Mouse (Mus musculus) forebrain, embryonic 11.5 days (tissue): ENCODE results near the gene Cdh4. TPM values are rescaled to one million over a fixed set of nuclear protein-coding genes. Genes with fewer than 3 reads are reported as not detected.

Experiments used
- ATAC-seq: fragments of 200-750 bp; cut with Nextera tagmentation; replicated peaks from 2 replicates; pipeline ENCODE4 v1.8.0; 2017; ENCODE audit warnings: moderate TSS enrichment; ENCODE audit not compliant: low FRiP score
- DNase-seq: peaks from one replicate; pipeline ENCODE4 v3.0.0-alpha.2; 2017; ENCODE audit warnings: low spot score
- H3K27ac ChIP-seq: fragments of 300-500 bp; sonication (generic); 2 replicates; pipeline ENCODE4 v1.5.1; 2014; ENCODE audit warnings: low read depth, low read length
- H3K27me3 ChIP-seq: fragments of 300-500 bp; sonication (generic); 2 replicates; pipeline ENCODE4 v1.6.1; 2014; ENCODE audit warnings: mild to moderate bottlenecking, low read length, mixed read lengths; ENCODE audit not compliant: control insufficient read depth, insufficient read depth
- H3K36me3 ChIP-seq: fragments of 300-500 bp; sonication (generic); 2 replicates; pipeline ENCODE4 v1.6.1; 2014; ENCODE audit warnings: mild to moderate bottlenecking, low read length, moderate library complexity, mixed read lengths; ENCODE audit not compliant: control insufficient read depth, insufficient read depth
- H3K4me1 ChIP-seq: fragments of 300-500 bp; sonication (generic); replicated peaks from 2 replicates; pipeline ENCODE4 v1.6.1; 2014; ENCODE audit warnings: low read length, mixed read lengths; ENCODE audit not compliant: control insufficient read depth, insufficient read depth
- H3K4me2 ChIP-seq: fragments of 300-500 bp; sonication (generic); 2 replicates; pipeline ENCODE4 v1.6.1; 2014; ENCODE audit warnings: low read depth, mild to moderate bottlenecking, low read length, moderate library complexity, mixed read lengths; ENCODE audit not compliant: severe bottlenecking
- H3K4me3 ChIP-seq: fragments of 300-500 bp; sonication (generic); 2 replicates; pipeline ENCODE4 v1.5.1; 2014; ENCODE audit warnings: low read depth, low read length
- H3K9ac ChIP-seq: fragments of 300-500 bp; sonication (generic); 2 replicates; pipeline ENCODE4 v1.6.1; 2014; ENCODE audit warnings: low read length
- H3K9me3 ChIP-seq: fragments of 300-500 bp; sonication (generic); 2 replicates; pipeline ENCODE4 v1.6.1; 2016; ENCODE audit warnings: low read length, mixed read lengths; ENCODE audit not compliant: control insufficient read depth
- WGBS: fragments of 180-500 bp; shearing (Covaris S2); extraction: QIAGEN DNeasy Blood & Tissue Kit; methylation state at CpG from one replicate; pipeline ENCODE4 v1.1.7; 2014; 5-methylcytosine and 5-hydroxymethylcytosine counted together
- polyA plus RNA-seq: library from polyadenylated mRNA; unstranded; fragments of >200 nt; fragmentation: Nextera tagmentation; extraction: Ambion mirVana; gene quantifications from 2 replicates; pipeline ENCODE4 v1.2.1, GENCODE M21; 2014

Cdh4 gene
- polyA plus RNA-seq, 1 experiment from 2014 or later = 24.5 TPM

DNA sequence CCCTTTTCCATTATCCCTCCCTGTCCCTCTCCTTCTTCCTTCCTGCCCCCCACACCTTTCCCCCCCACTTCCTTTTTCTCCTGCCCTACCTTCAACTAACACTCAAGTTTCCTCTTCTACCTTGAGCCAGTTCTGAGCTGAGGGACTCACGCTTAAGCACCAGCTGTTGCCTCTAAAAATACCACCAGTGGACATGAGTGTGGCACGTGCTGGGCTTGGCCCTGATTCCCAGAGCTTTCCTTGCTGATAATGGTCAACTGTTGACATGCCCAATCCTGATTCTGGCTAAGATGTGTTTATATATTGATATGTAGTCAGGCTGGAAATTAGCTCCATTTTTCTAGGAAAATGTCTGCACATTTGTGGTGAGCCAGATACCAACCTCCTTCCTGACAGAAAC is 120.1 kb downstream of the Cdh4 start:
- ATAC-seq = no peak
- Histone ChIP-seq H3K4me3 (no peak overlapping the region), H3K27me3 (no peaks in the 10 kb centered on the region), H3K27ac (no peak overlapping the region), H3K9me3 (no peaks in the 10 kb centered on the region), H3K9ac (no peak overlapping the region), H3K36me3 (no peaks in the 10 kb centered on the region), H3K4me2 (no peak overlapping the region), H3K4me1 (peaks cover 2% of the 10 kb centered on the region; the same call in 1 of the 2 replicates)
- no peak for DNase-seq
- 90% methylated on average over 2 of the region's 2 CpGs for WGBS

DNA sequence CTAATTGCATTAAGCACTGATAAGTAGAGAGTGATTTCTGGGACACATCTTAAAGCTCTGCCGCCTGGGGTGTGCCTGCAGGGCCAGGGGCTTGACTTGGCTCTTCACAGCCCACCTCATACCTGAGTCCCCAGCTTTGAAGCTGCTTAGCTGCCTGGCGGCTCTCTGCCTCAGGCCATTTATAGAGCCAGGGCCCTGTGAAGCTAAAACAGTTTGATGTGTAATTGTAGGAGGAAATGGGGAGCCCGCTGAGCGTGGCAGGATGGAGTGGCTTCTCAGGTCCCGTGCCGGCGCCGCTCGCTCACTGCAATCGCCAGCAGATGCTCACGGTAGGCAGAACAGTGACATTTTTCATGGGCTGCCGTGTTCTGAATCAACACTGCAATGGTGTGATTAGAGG is 123.4 kb downstream of the Cdh4 start:
- Histone ChIP-seq H3K4me1 (peaks cover 15% of the 10 kb centered on the region), H3K4me3 (no peak overlapping the region), H3K9ac (no peak overlapping the region), H3K36me3 (no peaks in the 10 kb centered on the region), H3K27me3 (no peaks in the 10 kb centered on the region), H3K9me3 (peaks cover 3% of the 10 kb centered on the region; the same call in 1 of the 2 replicates), H3K4me2 (no peak overlapping the region), H3K27ac (no peak overlapping the region; the same call in 1 of the 2 replicates)
- DNase-seq (no peak), ATAC-seq (no peak)
- 32% methylated on average over 12 of the region's 12 CpGs for WGBS

DNA sequence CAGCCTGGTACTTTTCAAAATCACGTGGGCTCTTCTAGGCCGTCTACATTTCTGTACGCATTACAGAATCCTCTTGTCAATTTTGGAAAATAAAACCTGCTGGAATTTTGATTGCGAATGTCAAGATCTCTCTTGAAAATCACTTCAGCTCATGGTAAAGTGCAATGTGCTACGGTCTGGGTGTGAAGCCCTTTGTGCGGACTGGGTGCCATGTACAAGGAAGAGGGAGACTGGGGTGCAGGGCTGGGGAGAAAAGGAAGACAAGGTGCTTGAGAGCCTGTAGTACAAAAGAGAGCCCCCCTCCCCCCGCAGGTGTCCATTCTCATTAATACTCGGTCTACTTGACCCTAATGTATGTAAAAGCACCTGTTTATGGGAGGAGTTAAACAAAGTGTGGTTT is 125.7 kb downstream of the Cdh4 start:
- WGBS = 92% methylated on average over 8 of the region's 8 CpGs
- Histone ChIP-seq H3K27me3 (no peaks in the 10 kb centered on the region), H3K4me1 (peaks cover 34% of the 10 kb centered on the region), H3K4me3 (no peak overlapping the region), H3K36me3 (no peaks in the 10 kb centered on the region), H3K4me2 (no peak overlapping the region), H3K27ac (no peak overlapping the region), H3K9ac (no peak overlapping the region), H3K9me3 (peaks cover 3% of the 10 kb centered on the region; the same call in 1 of the 2 replicates)
- no peak for ATAC-seq
- no peak for DNase-seq

DNA sequence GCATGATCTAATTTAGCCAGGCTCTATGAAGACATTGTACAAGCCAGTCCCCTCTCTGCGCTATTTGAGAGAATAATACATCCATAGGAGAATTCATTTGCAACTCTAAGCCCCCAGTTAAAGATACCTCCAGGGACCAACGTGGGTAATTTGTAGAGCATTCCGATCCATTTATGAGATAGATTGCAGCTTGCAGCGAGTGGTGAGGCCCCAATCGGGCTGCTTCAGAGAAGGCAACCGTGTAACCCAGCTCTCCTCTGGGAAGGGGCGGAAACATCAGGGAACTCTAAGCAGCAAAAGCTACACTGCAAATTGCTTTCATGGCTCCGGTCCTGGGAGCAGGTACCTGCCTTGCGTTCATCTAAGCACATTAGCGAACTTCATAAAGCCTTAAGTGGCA is 126.9 kb downstream of the Cdh4 start:
- 53% methylated on average over 10 of the region's 10 CpGs for WGBS
- H3K27ac ChIP-seq = no peak overlapping the region

DNA sequence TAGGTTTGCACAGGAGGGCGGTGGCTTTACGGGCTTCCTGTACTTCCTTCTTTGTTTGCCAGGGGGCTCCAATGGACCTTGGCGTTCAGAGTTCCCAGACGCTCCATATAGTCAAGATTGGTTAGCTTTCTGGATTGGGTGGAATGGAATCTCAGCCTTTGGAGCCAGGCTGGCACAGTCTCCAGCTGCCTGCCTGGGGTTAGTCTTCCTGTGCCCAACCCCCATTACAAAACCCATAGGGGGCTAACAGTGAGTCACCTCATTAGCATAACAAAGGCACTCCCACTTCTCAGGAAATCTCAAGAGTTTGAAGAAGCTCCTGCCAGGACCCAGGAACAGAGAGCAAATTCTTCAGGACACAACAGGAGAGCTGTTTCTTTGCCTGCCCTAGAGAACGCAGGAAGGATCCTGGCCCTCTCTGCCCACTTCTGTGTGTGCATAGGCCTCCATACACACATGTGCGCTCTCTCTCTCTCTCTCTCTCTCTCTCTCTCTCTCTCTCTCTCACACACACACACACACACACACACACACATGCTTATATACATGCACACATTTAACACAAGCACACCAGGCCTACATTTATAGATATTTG is 129.0 kb downstream of the Cdh4 start:
- H3K4me1 ChIP-seq = peaks cover 31% of the 10 kb centered on the region
- WGBS = 12% methylated on average over 6 of the region's 6 CpGs
- DNase-seq (no peak), ATAC-seq (peak; percentile 84)
- H3K27ac ChIP-seq = no peak overlapping the region; the same call in 1 of the 2 replicates
- no peak overlapping the region for H3K4me2 ChIP-seq
- 0 out of 2 replicates have a peak overlapping the region, but pooled peaks have one; percentile 17 for H3K9ac ChIP-seq
- no peaks in the 10 kb centered on the region; the same call in 1 of the 2 replicates for H3K27me3 ChIP-seq
- peaks cover 3% of the 10 kb centered on the region; the same call in 1 of the 2 replicates for H3K9me3 ChIP-seq
- H3K4me3 ChIP-seq = no peak overlapping the region
- H3K36me3 ChIP-seq = no peaks in the 10 kb centered on the region

More for the DNA sequence above, 126.9 kb downstream of the Cdh4 start:
- DNase-seq = no peak
- no peak for ATAC-seq
- H3K4me2 ChIP-seq = no peak overlapping the region
- no peaks in the 10 kb centered on the region for H3K27me3 ChIP-seq
- no peak overlapping the region for H3K4me3 ChIP-seq
- H3K4me1 ChIP-seq = peaks cover 34% of the 10 kb centered on the region
- H3K9me3 ChIP-seq = peaks cover 3% of the 10 kb centered on the region; the same call in 1 of the 2 replicates
- H3K9ac ChIP-seq = no peak overlapping the region
- no peaks in the 10 kb centered on the region for H3K36me3 ChIP-seq

DNA sequence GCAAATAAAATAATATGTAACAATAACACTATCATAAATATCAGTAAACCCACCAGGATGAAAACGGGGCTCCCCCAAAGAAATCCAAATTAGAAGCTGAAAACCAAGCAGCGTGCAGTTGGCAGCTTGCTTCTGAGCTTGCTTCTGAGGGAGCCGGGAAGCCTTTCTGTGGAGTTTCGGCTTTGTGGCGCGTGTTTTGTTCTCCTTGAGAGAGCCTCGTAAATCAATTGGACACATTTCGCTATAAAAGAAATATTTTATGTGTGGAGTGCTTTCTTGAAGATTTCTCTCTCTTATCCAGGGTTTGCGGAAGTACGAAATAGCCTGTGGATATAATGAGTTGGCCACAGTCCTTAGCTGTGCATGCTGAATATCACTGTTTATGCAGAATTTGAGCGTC is 131.1 kb downstream of the Cdh4 start:
- no peak overlapping the region for H3K9ac ChIP-seq
- no peak overlapping the region for H3K27ac ChIP-seq
- no peaks in the 10 kb centered on the region; the same call in 1 of the 2 replicates for H3K27me3 ChIP-seq
- peaks cover 31% of the 10 kb centered on the region for H3K4me1 ChIP-seq
- H3K36me3 ChIP-seq = no peaks in the 10 kb centered on the region
- no peak overlapping the region for H3K4me2 ChIP-seq
- H3K9me3 ChIP-seq = peaks cover 3% of the 10 kb centered on the region; the same call in 1 of the 2 replicates
- no peak overlapping the region for H3K4me3 ChIP-seq
- 79% methylated on average over 11 of the region's 11 CpGs for WGBS
- ATAC-seq (no peak), DNase-seq (no peak)

DNA sequence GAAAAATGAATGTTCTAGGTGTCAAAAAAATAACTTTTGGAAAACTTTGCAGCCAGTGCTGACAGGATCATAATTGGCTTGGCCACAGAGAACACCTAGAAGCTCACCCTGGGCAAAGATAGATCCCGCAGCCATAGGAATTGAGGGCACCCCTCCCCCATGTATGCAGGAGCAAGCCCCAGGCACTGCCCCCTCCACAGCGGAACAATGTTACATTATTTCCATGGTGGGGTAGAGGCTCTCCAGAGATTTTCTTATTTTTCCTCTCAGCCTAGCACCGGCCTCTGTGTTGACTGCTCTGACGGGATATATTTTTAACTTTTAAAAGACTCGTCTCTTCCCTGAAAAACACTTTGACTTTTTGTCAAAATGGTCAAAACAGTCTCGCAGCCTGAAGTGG is 131.6 kb downstream of the Cdh4 start:
- ATAC-seq = no peak
- H3K4me1 ChIP-seq = peaks cover 31% of the 10 kb centered on the region
- H3K27me3 ChIP-seq = no peaks in the 10 kb centered on the region; the same call in 1 of the 2 replicates
- H3K9ac ChIP-seq = no peak overlapping the region
- DNase-seq = no peak
- H3K27ac ChIP-seq = no peak overlapping the region
- WGBS = 70% methylated on average over 6 of the region's 6 CpGs
- no peak overlapping the region for H3K4me3 ChIP-seq
- H3K9me3 ChIP-seq = no peaks in the 10 kb centered on the region
- H3K4me2 ChIP-seq = no peak overlapping the region
- no peaks in the 10 kb centered on the region for H3K36me3 ChIP-seq

DNA sequence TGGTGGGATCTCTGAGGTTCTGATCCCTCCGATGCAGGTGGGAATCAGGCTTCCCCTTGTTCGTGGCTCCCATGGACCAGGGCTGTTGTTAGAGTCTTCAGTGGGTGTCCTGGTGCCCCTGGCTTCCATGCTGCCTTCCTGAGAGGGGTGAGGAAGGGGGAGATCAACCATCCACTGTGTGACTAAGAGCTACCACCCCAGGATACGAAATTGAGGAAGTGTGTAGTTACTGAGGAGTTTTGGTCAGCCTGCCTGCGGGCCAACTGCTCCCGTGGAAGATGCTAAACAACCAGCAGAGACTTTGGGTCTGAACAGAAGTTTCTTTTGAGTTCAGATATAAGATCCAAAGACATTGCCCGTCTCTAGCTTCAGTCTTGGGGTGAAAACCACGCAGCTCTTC is 133.4 kb downstream of the Cdh4 start:
- DNase-seq = no peak
- Histone ChIP-seq H3K9me3 (no peaks in the 10 kb centered on the region), H3K9ac (no peak overlapping the region), H3K4me2 (no peak overlapping the region), H3K4me1 (peaks cover 19% of the 10 kb centered on the region), H3K27me3 (no peaks in the 10 kb centered on the region; the same call in 1 of the 2 replicates), H3K36me3 (no peaks in the 10 kb centered on the region), H3K4me3 (no peak overlapping the region), H3K27ac (no peak overlapping the region)
- WGBS = 89% methylated on average over 7 of the region's 7 CpGs
- no peak for ATAC-seq

DNA sequence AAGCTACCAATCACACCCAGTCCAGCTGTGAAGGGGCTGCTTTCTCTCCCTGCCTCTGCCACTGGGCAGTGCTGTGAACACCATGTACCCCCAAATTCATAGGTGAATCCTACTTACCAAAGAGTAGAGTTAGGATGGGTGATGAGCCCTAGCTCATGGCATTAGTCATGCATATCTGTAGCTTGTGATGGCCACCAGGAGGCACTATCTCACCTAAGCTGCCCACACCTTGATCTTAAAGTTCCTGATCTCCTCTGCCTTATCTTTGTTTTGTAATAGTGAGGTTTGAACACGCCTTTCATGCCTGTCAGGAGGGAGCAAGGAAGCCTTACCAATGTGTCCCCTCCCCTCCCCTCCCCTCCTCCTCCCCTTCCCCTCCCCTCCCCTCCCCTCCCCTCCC is 134.0 kb downstream of the Cdh4 start:
- H3K4me2 ChIP-seq = no peak overlapping the region
- ATAC-seq (no peak), DNase-seq (no peak)
- H3K27ac ChIP-seq = no peak overlapping the region
- no peak overlapping the region for H3K9ac ChIP-seq
- H3K27me3 ChIP-seq = no peaks in the 10 kb centered on the region; the same call in 1 of the 2 replicates
- H3K4me3 ChIP-seq = no peak overlapping the region
- no peaks in the 10 kb centered on the region for H3K9me3 ChIP-seq
- no peaks in the 10 kb centered on the region for H3K36me3 ChIP-seq
- 78% methylated on average over 1 of the region's 1 CpGs for WGBS
- peaks cover 13% of the 10 kb centered on the region for H3K4me1 ChIP-seq
